Mouse (Mus musculus) small intestine, adult 2 months (tissue): ENCODE results near the gene Arl13b. TPM values are rescaled to one million over a fixed set of nuclear protein-coding genes. Genes with fewer than 3 reads are reported as not detected.
A peak's percentile ranks its signal among the peaks of the same experiment; 100 is the strongest.

Experiments
- H3K27ac ChIP-seq: fragments of 200-500 bp; 2 replicates; pipeline ENCODE4 v1.5.1; 2012; ENCODE audit warnings: low read depth, low read length, control low read depth, inconsistent platforms; ENCODE audit not compliant: insufficient read depth
- H3K27me3 ChIP-seq: fragments of 200-500 bp; 2 replicates; pipeline ENCODE4 v1.6.1; 2012; ENCODE audit warnings: mild to moderate bottlenecking, moderate library complexity, low read length, inconsistent platforms; ENCODE audit not compliant: control insufficient read depth, insufficient read depth
- H3K36me3 ChIP-seq: fragments of 200-500 bp; 2 replicates; pipeline ENCODE4 v1.6.1; 2012; ENCODE audit warnings: mild to moderate bottlenecking, low read length, control low read depth, inconsistent platforms; ENCODE audit not compliant: control insufficient read depth, insufficient read depth
- H3K4me1 ChIP-seq: fragments of 200-500 bp; 2 replicates; pipeline ENCODE4 v1.6.1; 2012; ENCODE audit warnings: low read length, inconsistent platforms, mixed read lengths; ENCODE audit not compliant: control insufficient read depth, insufficient read depth, insufficient read length
- H3K4me3 ChIP-seq: fragments of 200-500 bp; 2 replicates; pipeline ENCODE4 v1.5.1; 2012; ENCODE audit warnings: low read depth, mild to moderate bottlenecking, control low read depth, inconsistent platforms, low read length, moderate library complexity
- CTCF ChIP-seq: fragments of 200-500 bp; IDR thresholded peaks from 2 replicates; pipeline ENCODE4 v1.5.1; 2012; ENCODE audit warnings: low read depth, mild to moderate bottlenecking, control low read depth, inconsistent platforms, low read length, moderate library complexity, mixed read lengths; ENCODE audit not compliant: insufficient replicate concordance, insufficient read length; ENCODE audit errors: extremely low read depth
- POLR2A ChIP-seq: fragments of 200-500 bp; IDR thresholded peaks from 2 replicates; pipeline ENCODE4 v1.6.1; 2012; ENCODE audit warnings: low read depth, mild to moderate bottlenecking, control low read depth, inconsistent platforms, low read length, moderate library complexity
- WGBS: fragments of 180-500 bp; shearing (Covaris S2); methylation state at CpG from one replicate; pipeline ENCODE4 v1.1.7; 2018; 5-methylcytosine and 5-hydroxymethylcytosine counted together
- polyA plus RNA-seq: library from polyadenylated mRNA; depleted of rRNA; stranded (reverse); fragments of >200 nt; gene quantifications from 2 replicates; pipeline ENCODE4 v1.2.3, GENCODE M21; 2012

The Arl13b gene
- polyA plus RNA-seq, 1 experiment, result 4.9 TPM

GRCm38 (mm10) chr16:62834016-62834735 is 12.7 kb downstream of the Arl13b start:
- Histone ChIP-seq H3K36me3 (no peaks in the 10 kb centered on the region), H3K27me3 (no peaks in the 10 kb centered on the region), H3K4me1 (no peaks in the 10 kb centered on the region), H3K4me3 (no peak overlapping the region), H3K27ac (no peak overlapping the region)
- WGBS, result 50% methylated on average over 3 of the region's 3 CpGs
- TF ChIP-seq POLR2A (no peak), CTCF (no peak)

DNA sequence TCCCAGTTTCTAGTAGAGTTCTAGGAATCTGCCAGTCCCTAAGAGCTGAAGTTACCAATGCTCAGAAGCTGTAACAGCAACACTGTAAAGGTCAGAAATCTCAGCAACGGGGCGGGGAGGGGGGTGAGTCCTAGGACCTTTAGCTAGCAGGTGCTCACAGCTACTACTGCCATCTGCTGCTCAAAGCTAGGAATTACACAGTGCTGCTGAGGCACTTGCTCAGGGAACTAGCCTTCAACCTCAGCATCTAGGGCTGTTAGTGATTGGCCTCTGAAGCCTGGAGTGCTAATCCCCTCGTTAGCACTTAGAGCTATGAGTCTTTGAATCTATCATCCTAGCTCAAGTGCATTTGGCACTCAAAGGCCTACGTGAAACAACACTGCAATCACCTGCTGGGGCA is 14.4 kb downstream of the Arl13b start:
- TF ChIP-seq CTCF (peak; percentile 77; the same call in 1 of the 2 replicates), POLR2A (no peak)
- H3K36me3 ChIP-seq, result no peaks in the 10 kb centered on the region
- no peak overlapping the region for H3K27ac ChIP-seq
- no peaks in the 10 kb centered on the region for H3K27me3 ChIP-seq
- WGBS, result 23% methylated on average over 4 of the region's 4 CpGs
- H3K4me1 ChIP-seq, result no peaks in the 10 kb centered on the region
- H3K4me3 ChIP-seq, result no peak overlapping the region

DNA sequence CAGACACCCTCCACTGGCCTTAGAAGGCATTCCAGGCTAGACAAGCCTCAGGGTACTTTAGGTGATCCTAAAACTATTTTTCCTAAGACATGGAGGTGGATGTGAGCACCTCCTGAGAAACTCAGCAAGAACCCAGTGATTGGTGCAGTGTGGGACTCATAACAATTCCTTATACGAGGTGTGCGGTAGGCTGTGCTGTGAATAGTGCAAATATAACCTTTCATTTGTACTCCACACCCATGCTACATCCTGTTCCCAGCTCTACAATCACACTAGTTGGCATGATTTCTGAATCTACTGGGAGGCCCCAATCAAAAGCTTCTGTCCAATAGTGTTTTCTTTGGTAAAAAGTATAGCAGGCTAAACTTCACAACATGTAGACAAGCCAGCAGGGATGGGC is 14.8 kb downstream of the Arl13b start:
- TF ChIP-seq CTCF (no peak), POLR2A (no peak)
- WGBS, result 42% methylated on average over 2 of the region's 2 CpGs
- H3K36me3 ChIP-seq, result no peaks in the 10 kb centered on the region
- H3K27ac ChIP-seq, result no peak overlapping the region
- no peaks in the 10 kb centered on the region for H3K4me1 ChIP-seq
- H3K27me3 ChIP-seq, result no peaks in the 10 kb centered on the region
- no peak overlapping the region for H3K4me3 ChIP-seq

DNA sequence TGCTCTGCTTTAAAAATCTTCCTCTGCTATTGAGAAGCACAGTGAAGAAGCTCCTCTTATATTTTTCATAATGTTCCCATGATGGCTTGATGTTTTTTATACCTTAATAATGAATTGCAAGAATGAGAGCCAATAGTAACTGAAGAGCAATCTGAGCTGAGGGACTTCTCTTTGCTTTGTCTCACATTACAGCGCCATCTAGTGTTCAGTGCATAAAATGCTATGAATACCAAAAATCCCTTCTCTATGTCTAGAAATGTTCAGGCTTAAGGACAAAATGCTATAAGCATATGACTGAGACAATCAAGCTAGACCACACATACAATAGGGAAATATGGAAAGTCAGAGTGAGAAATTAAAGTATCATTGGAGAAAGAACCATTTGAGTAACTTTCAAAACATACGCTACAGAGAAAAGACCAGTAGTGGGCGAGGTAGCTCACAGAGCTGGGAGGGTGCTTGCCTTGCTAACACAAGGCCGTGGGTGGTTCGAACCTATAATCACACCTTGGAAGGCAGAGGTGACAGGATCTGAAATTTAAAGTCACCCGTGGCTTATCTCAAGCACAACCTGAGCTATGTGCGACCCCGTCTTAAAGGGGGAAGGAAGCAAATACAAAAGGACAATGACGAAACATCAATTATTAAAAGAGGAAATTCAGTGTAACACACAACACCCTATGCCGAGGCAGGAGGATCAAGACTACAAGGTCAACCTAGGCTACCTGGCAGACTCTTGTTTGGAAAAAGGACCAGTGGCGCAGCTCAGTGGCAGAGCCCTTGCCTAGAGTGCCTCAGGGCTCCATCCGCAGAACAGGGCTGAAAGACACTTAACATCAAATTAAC is 20.5 kb downstream of the Arl13b start:
- H3K36me3 ChIP-seq, result no peaks in the 10 kb centered on the region
- no peak overlapping the region for H3K4me3 ChIP-seq
- no peaks in the 10 kb centered on the region for H3K27me3 ChIP-seq
- 72% methylated on average over 12 of the region's 12 CpGs for WGBS
- TF ChIP-seq CTCF, result no peak
- no peak for TF ChIP-seq POLR2A
- no peak overlapping the region for H3K27ac ChIP-seq
- no peaks in the 10 kb centered on the region for H3K4me1 ChIP-seq

DNA sequence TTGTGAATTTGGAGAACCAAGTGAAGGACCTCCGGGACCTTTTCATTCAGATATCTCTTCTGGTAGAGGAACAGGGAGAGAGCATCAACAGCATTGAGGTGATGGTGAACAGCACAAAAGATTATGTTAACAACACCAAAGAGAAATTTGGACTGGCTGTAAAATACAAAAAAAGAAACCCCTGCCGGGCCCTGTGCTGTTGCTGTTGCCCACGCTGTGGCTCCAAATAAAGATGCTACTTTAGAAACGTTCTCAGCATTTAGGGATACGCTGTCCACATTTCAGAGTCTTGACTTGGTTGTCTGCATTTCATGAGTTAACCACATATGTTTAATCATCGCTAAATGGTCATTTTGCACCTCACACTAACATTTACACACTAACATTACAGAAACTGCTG is 24.4 kb downstream of the Arl13b start:
- H3K36me3 ChIP-seq, result no peaks in the 10 kb centered on the region
- no peaks in the 10 kb centered on the region for H3K4me1 ChIP-seq
- H3K27ac ChIP-seq, result no peak overlapping the region
- H3K27me3 ChIP-seq, result no peaks in the 10 kb centered on the region
- 95% methylated on average over 6 of the region's 6 CpGs for WGBS
- TF ChIP-seq POLR2A (no peak), CTCF (no peak)
- H3K4me3 ChIP-seq, result no peak overlapping the region

GRCm38 (mm10) chr16:62814491-62814890 is 32.3 kb downstream of the Arl13b start, which contains the start of gene Stx19:
TSS of gene Stx19 (plus strand) at chr16:62814676.
- WGBS, result 27% methylated on average over 5 of the region's 5 CpGs

DNA sequence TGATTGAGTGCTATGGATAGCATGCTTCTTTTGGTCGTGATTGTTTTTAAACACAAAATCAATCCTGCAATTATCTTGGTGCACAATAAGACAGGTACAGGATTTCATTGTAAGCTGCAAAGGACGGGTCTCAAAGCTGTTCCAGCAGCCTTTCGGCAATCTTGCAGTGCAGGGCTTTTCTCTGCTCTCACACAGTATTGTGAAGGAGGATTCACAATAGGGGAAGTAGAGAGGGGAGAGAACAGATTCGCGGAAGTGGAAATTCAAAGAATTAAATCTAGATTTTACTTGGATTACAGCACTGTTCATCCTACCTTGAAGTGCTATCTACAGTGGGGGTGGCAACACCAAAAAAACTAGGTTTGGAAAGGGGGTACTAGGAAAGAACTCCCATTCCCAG is 33.0 kb downstream of the Arl13b start:
- Histone ChIP-seq H3K27me3 (no peaks in the 10 kb centered on the region), H3K4me1 (no peaks in the 10 kb centered on the region), H3K4me3 (no peak overlapping the region), H3K27ac (no peak overlapping the region), H3K36me3 (peaks cover 3% of the 10 kb centered on the region; the same call in 1 of the 2 replicates)
- WGBS, result 83% methylated on average over 5 of the region's 5 CpGs
- TF ChIP-seq POLR2A, result no peak
- TF ChIP-seq CTCF, result no peak

More at GRCm38 (mm10) chr16:62814491-62814890, 32.3 kb downstream of the Arl13b start, which contains the start of gene Stx19:
- TF ChIP-seq CTCF (no peak), POLR2A (no peak)
- Histone ChIP-seq H3K36me3 (peaks cover 3% of the 10 kb centered on the region; the same call in 1 of the 2 replicates), H3K4me3 (no peak within 1 kb of the TSS), H3K27ac (no peak within 1 kb of the TSS), H3K27me3 (no peaks in the 10 kb centered on the region), H3K4me1 (no peaks in the 10 kb centered on the region)
